Mouse (Mus musculus) inflammation-experienced regulatory T-cells (primary cell): ENCODE data around the gene Gstk1. TPM values are rescaled to one million over a fixed set of nuclear protein-coding genes. Genes with fewer than 3 reads are reported as not detected.

Experiments
- polyA plus RNA-seq, 2 experiments: library from polyadenylated mRNA; unstranded; fragments of 100-300 nt; shearing (Covaris generic); gene quantifications; one replicate each; pipeline ENCODE4 v1.2.1; 2017

Gstk1 gene
- 10 to 100 TPM in 1 of 2 experiments, 1 to 10 TPM in 1; 8.7 to 12.3 TPM for polyA plus RNA-seq

GRCm38 (mm10) chr6:42245711-42246353 lies at the start of gene Gstk1:
Gene Gstk1 (plus strand): TSS chr6:42245935.

GRCm38 (mm10) chr6:42215028-42215427 lies 30.7 kb upstream of the Gstk1 start, which contains the start of gene Tas2r144:
Gene Tas2r144 (plus strand): TSS chr6:42215328.

GRCm38 (mm10) chr6:42261524-42262170 lies 15.9 kb downstream of the Gstk1 start, which contains the start of gene Tmem139:
Gene Tmem139 (plus strand): TSS chr6:42261970.

GRCm38 (mm10) chr6:42264626-42265312 lies 19.0 kb downstream of the Gstk1 start, which contains the start of gene Casp2:
Gene Casp2 (plus strand): TSS chr6:42264985.

GRCm38 (mm10) chr6:42286448-42286847 lies 40.7 kb downstream of the Gstk1 start, which contains the start of gene Clcn1:
Gene Clcn1 (plus strand): TSS chr6:42286685.

Other genes with a start within 250 kb of the Gstk1 start
- gene Sva, start 207.5 kb upstream of the Gstk1 start, polyA plus RNA-seq: not detected
- under 1 TPM; 0.55 to 0.89 TPM for gene Tas2r139, start 105.0 kb upstream of the Gstk1 start, polyA plus RNA-seq
- gene Tas2r144, start 30.6 kb upstream of the Gstk1 start, polyA plus RNA-seq: not detected
- gene Tmem139, start 16.0 kb downstream of the Gstk1 start, polyA plus RNA-seq: under 1 TPM in 1 of 2 experiments, not detected in 1; 0.23 TPM
- 10 to 100 TPM; 63.1 to 67.8 TPM for gene Casp2, start 19.1 kb downstream of the Gstk1 start, polyA plus RNA-seq
- under 1 TPM; 0.31 to 0.81 TPM for gene Clcn1, start 40.8 kb downstream of the Gstk1 start, polyA plus RNA-seq
- under 1 TPM in 1 of 2 experiments, not detected in 1; 0.08 TPM for gene Fam131b, start 78.7 kb downstream of the Gstk1 start, polyA plus RNA-seq
- 100 to 1,000 TPM; 169 to 203 TPM for gene Zyx, start 103.7 kb downstream of the Gstk1 start, polyA plus RNA-seq
- under 1 TPM; 0.34 to 0.49 TPM for gene Epha1, start 127.3 kb downstream of the Gstk1 start, polyA plus RNA-seq
- gene Tas2r143, start 154.3 kb downstream of the Gstk1 start, polyA plus RNA-seq: not detected
- gene Tas2r135, start 159.5 kb downstream of the Gstk1 start, polyA plus RNA-seq: not detected
- gene Tas2r126, start 188.6 kb downstream of the Gstk1 start, polyA plus RNA-seq: 1 to 10 TPM in 1 of 2 experiments, not detected in 1; 4.6 TPM
- not detected for gene Olfr458, start 219.3 kb downstream of the Gstk1 start, polyA plus RNA-seq
- under 1 TPM; 0.04 to 0.42 TPM for gene Olfr457, start 230.4 kb downstream of the Gstk1 start, polyA plus RNA-seq
- 1 to 10 TPM in 1 of 2 experiments, under 1 TPM in 1; 0.24 to 1.7 TPM for gene Olfr456, start 241.3 kb downstream of the Gstk1 start, polyA plus RNA-seq